Mouse (Mus musculus) lung, embryonic 14.5 days (tissue): ENCODE results near the gene Hnf1b. TPM values are rescaled to one million over a fixed set of nuclear protein-coding genes. Genes with fewer than 3 reads are reported as not detected.
A peak's percentile ranks its signal among the peaks of the same experiment; 100 is the strongest.

Experiments
- ATAC-seq: fragments of 200-750 bp; cut with Nextera tagmentation; 2 replicates; pipeline ENCODE4 v1.8.0; 2017; ENCODE audit warnings: mild to moderate bottlenecking, moderate TSS enrichment, moderate library complexity; ENCODE audit not compliant: insufficient read depth
- DNase-seq: peaks from one replicate; pipeline ENCODE4 v3.0.0-alpha.2; 2015
- H3K27ac ChIP-seq: fragments of 300-500 bp; sonication (generic); 2 replicates; pipeline ENCODE4 v1.5.1; 2014; ENCODE audit warnings: low read depth, mild to moderate bottlenecking, moderate library complexity
- H3K27me3 ChIP-seq: fragments of 300-500 bp; sonication (generic); 2 replicates; pipeline ENCODE4 v1.6.1; 2014; ENCODE audit warnings: low read length, control low read depth; ENCODE audit not compliant: insufficient read depth
- H3K36me3 ChIP-seq: fragments of 300-500 bp; sonication (generic); 2 replicates; pipeline ENCODE4 v1.6.1; 2014; ENCODE audit warnings: control low read depth; ENCODE audit not compliant: insufficient read depth
- H3K4me1 ChIP-seq: fragments of 300-500 bp; sonication (generic); 2 replicates; pipeline ENCODE4 v1.6.1; 2014; ENCODE audit warnings: antibody characterized with exemption, control low read depth; ENCODE audit not compliant: insufficient read depth
- H3K4me2 ChIP-seq: fragments of 300-500 bp; sonication (generic); 2 replicates; pipeline ENCODE4 v1.6.1; 2014; ENCODE audit warnings: mild to moderate bottlenecking
- H3K4me3 ChIP-seq: fragments of 300-500 bp; sonication (generic); 2 replicates; pipeline ENCODE4 v1.5.1; 2014; ENCODE audit warnings: low read depth, low read length
- H3K9ac ChIP-seq: fragments of 300-500 bp; sonication (generic); 2 replicates; pipeline ENCODE4 v1.6.1; 2014
- H3K9me3 ChIP-seq: fragments of 300-500 bp; sonication (generic); 2 replicates; pipeline ENCODE4 v1.6.1; 2016; ENCODE audit warnings: low read depth, low read length, control low read depth
- CTCF ChIP-seq: IDR thresholded peaks from 2 replicates; pipeline ENCODE4 v1.5.1; 2016; ENCODE audit warnings: antibody characterized with exemption, low read depth
- WGBS: fragments of 180-500 bp; shearing (Covaris S2); extraction: QIAGEN DNeasy Blood & Tissue Kit; methylation state at CpG from one replicate; pipeline ENCODE4 v1.1.7; 2014; 5-methylcytosine and 5-hydroxymethylcytosine counted together
- polyA plus RNA-seq: library from polyadenylated mRNA; unstranded; fragments of >200 nt; fragmentation: Nextera tagmentation; extraction: Ambion mirVana; gene quantifications from 2 replicates; pipeline ENCODE4 v1.2.1, GENCODE M21; 2014

The Hnf1b gene
- polyA plus RNA-seq, 1 experiment from 2014 or later, result 11.4 TPM

DNA sequence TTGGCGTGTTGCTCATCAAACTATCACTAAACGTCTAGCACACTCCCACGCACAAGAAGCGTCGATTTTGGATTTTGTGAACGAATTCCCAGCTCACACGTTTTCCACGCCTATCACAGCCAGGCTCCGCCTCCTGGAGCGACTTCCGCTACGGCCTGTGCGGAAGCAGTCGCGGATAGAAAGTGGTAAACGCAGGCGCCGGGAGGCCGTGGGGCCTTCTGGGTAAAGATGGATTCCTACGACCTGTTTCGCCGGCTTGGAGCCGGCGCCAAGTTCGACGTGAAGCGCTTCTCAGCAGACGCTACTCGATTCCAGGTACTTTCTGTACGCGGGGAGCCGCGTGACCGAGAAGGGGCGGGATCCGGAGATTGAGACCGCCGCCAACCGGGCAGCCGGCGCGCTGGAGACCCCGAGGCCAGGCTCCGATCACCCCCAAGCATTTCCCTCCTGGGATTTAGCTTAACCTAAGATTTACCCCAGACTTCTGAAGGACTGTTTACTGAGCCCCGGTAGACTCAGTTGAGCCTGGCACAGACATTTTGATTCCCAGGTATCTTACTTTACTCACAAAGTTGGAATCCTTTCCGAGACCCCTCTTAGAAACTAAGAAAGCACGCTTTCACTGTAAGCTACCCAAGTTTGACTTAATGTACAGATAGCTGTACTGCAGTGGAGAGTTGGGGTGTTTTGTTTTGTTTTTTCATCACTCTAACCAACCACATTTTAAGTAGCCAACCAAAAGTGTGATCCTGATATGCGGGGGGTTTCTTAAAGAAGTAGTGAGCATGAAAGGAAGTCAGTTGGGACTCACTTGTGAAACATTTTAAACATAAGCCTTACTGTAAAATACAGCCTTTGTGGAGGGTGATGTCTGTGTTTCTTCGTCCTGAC, 92.3 kb downstream of the Hnf1b start, which contains the start of gene Ddx52:
Gene Ddx52 (plus strand): TSS at position 113 of the 891 bp plus-strand sequence.
- Histone ChIP-seq H3K9ac (peak within 1 kb of the TSS; percentile 74), H3K9me3 (no peaks in the 10 kb centered on the region), H3K4me1 (no peaks in the 10 kb centered on the region), H3K27me3 (no peaks in the 10 kb centered on the region), H3K4me3 (peak within 1 kb of the TSS; percentile 62), H3K4me2 (peak within 1 kb of the TSS; percentile 69), H3K36me3 (peaks cover 41% of the 10 kb centered on the region), H3K27ac (peak within 1 kb of the TSS; percentile 69)
- DNase-seq, result peak; percentile 97
- TF ChIP-seq CTCF, result no peak
- peak; percentile 97 for ATAC-seq
- under 1% methylated on average over 49 of the region's 49 CpGs for WGBS

Other genes with a start within 250 kb of the Hnf1b start
- not detected in 2 replicates for gene Rpl9-ps1, start 204.4 kb upstream of the Hnf1b start, polyA plus RNA-seq
- 0.33 and 0.51 TPM in 2 replicates for gene Ccl3, start 200.7 kb upstream of the Hnf1b start, polyA plus RNA-seq
- gene Ccl4, start 187.5 kb upstream of the Hnf1b start, polyA plus RNA-seq, result 0.59 and 1.3 TPM in 2 replicates
- 0.76 and 2.8 TPM in 2 replicates for gene Wfdc17, start 146.1 kb upstream of the Hnf1b start, polyA plus RNA-seq
- 0.41 TPM in 1 of 2 replicates, not detected in the other for gene Wfdc18, start 141.0 kb upstream of the Hnf1b start, polyA plus RNA-seq
- gene Wfdc21, start 103.1 kb upstream of the Hnf1b start, polyA plus RNA-seq, result 0.99 and 1.2 TPM in 2 replicates
- gene Heatr6, start 96.4 kb upstream of the Hnf1b start, polyA plus RNA-seq, result 25.6 and 26.5 TPM in 2 replicates
- 39.4 and 39.5 TPM in 2 replicates for gene Ddx52, start 92.0 kb downstream of the Hnf1b start, polyA plus RNA-seq
- gene Synrg, start 114.4 kb downstream of the Hnf1b start, polyA plus RNA-seq, result 9.3 and 9.9 TPM in 2 replicates
- 15.7 and 17.7 TPM in 2 replicates for gene Dusp14, start 219.2 kb downstream of the Hnf1b start, polyA plus RNA-seq